Mouse (Mus musculus) hindbrain, postnatal 0 days (tissue): Measurements from ENCODE around the gene Dppa5a. TPM values are rescaled to one million over a fixed set of nuclear protein-coding genes. Genes with fewer than 3 reads are reported as not detected.
"Not testable (repeated sequence)": the region's sequence is repeated elsewhere in the genome, so short reads cannot be mapped to it uniquely, and the experiment has no call there.

Source experiments
- ATAC-seq: fragments of 200-750 bp; cut with Nextera tagmentation; 2 replicates; pipeline ENCODE4 v1.8.0; 2017; ENCODE audit warnings: mild to moderate bottlenecking, moderate TSS enrichment, moderate library complexity
- DNase-seq: peaks from one replicate; pipeline ENCODE4 v3.0.0-alpha.2; 2015; ENCODE audit warnings: low spot score
- H3K27ac ChIP-seq: fragments of 300-500 bp; sonication (generic); 2 replicates; pipeline ENCODE4 v1.5.1; 2014; ENCODE audit warnings: mild to moderate bottlenecking
- H3K27me3 ChIP-seq: fragments of 300-500 bp; sonication (generic); 2 replicates; pipeline ENCODE4 v1.6.1; 2014; ENCODE audit warnings: low read length, mixed read lengths; ENCODE audit not compliant: insufficient read depth
- H3K36me3 ChIP-seq: fragments of 300-500 bp; sonication (generic); 2 replicates; pipeline ENCODE4 v1.6.1; 2014; ENCODE audit warnings: low read length, mixed read lengths; ENCODE audit not compliant: insufficient read depth
- H3K4me1 ChIP-seq: fragments of 300-500 bp; sonication (generic); 2 replicates; pipeline ENCODE4 v1.6.1; 2014; ENCODE audit warnings: antibody characterized with exemption, low read length, mixed read lengths; ENCODE audit not compliant: insufficient read depth
- H3K4me2 ChIP-seq: fragments of 300-500 bp; sonication (generic); 2 replicates; pipeline ENCODE4 v1.6.1; 2014; ENCODE audit warnings: low read depth, mild to moderate bottlenecking, low read length, moderate library complexity, mixed read lengths
- H3K4me3 ChIP-seq: fragments of 300-500 bp; sonication (generic); 2 replicates; pipeline ENCODE4 v1.5.1; 2014; ENCODE audit warnings: low read length
- H3K9ac ChIP-seq: fragments of 300-500 bp; sonication (generic); replicated peaks from 2 replicates; pipeline ENCODE4 v1.6.1; 2014; ENCODE audit warnings: mild to moderate bottlenecking, low read length, moderate library complexity, mixed read lengths
- H3K9me3 ChIP-seq: fragments of 300-500 bp; sonication (generic); 2 replicates; pipeline ENCODE4 v1.6.1; 2016; ENCODE audit warnings: low read length, mixed read lengths
- CTCF ChIP-seq: IDR thresholded peaks from 2 replicates; pipeline ENCODE4 v1.5.1; 2016; ENCODE audit warnings: antibody characterized with exemption, control low read depth, low read depth
- WGBS: fragments of 180-500 bp; shearing (Covaris S2); extraction: QIAGEN DNeasy Blood & Tissue Kit; methylation state at CpG from one replicate; pipeline ENCODE4 v1.1.7; 2014; 5-methylcytosine and 5-hydroxymethylcytosine counted together
- polyA plus RNA-seq: library from polyadenylated mRNA; unstranded; fragments of >200 nt; fragmentation: Nextera tagmentation; extraction: Ambion mirVana; gene quantifications from 2 replicates; pipeline ENCODE4 v1.2.1, GENCODE M21; 2015
- total RNA-seq: library from RNA; depleted of rRNA; stranded (reverse); fragments of >200 nt; gene quantifications from 2 replicates; pipeline ENCODE4 v1.2.3, GENCODE M21; 2014

Dppa5a gene
- total and polyA plus RNA-seq, 2 experiments from 2014 or later, result 1.8 to 6.2 TPM

- WGBS, result 78% methylated on average over 11 of the region's 11 CpGs
- Histone ChIP-seq H3K4me1 (no peaks in the 10 kb centered on the region), H3K36me3 (no peaks in the 10 kb centered on the region), H3K9me3 (no peaks in the 10 kb centered on the region), H3K27me3 (no peaks in the 10 kb centered on the region), H3K4me2 (no peak overlapping the region), H3K9ac (no peak overlapping the region), H3K4me3 (no peak overlapping the region), H3K27ac (no peak overlapping the region)
- ATAC-seq (no peak), DNase-seq (no peak)
- no peak for TF ChIP-seq CTCF
Measured at GRCm38 (mm10) chr9:78354665-78355578, 13.1 kb downstream of the Dppa5a start.

DNA sequence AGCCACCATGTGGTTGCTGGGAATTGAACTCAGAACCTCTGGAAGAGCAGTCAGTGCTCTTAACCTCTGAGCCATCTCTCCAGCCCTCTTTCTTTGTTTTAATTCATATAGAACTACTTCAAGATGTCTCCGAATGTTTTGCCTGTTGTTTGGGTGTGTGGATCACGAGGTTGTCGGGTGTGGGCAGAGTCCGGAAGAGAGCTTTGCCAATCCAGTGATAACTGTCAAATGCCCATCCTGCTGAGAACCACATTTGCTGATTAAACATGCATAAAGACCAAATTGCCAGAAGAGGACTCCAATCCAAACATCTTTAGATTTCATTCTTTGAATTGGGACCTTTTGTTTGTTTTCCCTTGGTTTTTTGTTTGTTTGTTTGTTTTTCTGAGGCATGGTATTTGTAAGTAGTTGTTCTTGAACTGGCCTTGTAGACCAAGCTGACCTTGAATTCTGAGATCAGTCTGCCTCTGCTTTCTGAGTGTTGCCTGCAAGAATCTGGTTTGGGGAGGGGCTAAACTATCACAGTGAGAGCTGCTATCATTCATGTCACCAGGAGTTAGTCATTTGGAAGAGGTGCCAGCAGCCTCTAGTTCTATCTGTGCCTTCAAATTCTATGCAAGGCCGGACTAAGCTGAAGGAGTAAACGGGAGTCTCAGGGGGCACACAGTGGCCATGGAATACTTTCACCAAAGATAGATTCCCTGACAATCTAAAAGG, 16.3 kb downstream of the Dppa5a start:
- Histone ChIP-seq H3K9me3 (no peaks in the 10 kb centered on the region), H3K27ac (no peak overlapping the region), H3K9ac (no peak overlapping the region), H3K4me1 (no peaks in the 10 kb centered on the region), H3K4me2 (no peak overlapping the region), H3K4me3 (no peak overlapping the region), H3K36me3 (no peaks in the 10 kb centered on the region), H3K27me3 (no peaks in the 10 kb centered on the region)
- DNase-seq, result no peak
- ATAC-seq, result no peak
- TF ChIP-seq CTCF, result no peak
- WGBS, result 83% methylated on average over 6 of the region's 6 CpGs

DNA sequence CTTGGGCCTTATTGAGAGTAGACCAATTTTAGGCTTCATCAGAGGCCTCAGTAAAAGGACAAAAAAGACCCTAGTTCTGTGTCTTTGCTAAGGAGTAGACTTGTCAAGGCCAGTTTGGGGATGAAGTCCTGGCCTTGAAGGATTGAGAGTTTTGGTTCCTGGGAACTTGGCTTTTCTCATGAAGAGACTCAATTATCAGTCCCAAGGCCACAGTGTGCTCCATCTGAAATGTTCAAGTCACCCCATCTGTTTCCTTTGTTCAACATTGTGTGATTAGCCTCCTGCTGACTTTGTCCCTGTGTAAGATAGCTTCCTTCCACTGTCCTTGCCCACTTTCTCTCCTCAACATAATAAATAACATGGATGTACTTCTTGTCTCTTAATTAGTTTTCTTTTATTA, 18.0 kb downstream of the Dppa5a start:
- not testable (repeated sequence) for H3K4me3 ChIP-seq, DNase-seq, H3K9me3 ChIP-seq, ATAC-seq, H3K27ac ChIP-seq, H3K4me2 ChIP-seq, H3K4me1 ChIP-seq, H3K9ac ChIP-seq, H3K27me3 ChIP-seq, H3K36me3 ChIP-seq

DNA sequence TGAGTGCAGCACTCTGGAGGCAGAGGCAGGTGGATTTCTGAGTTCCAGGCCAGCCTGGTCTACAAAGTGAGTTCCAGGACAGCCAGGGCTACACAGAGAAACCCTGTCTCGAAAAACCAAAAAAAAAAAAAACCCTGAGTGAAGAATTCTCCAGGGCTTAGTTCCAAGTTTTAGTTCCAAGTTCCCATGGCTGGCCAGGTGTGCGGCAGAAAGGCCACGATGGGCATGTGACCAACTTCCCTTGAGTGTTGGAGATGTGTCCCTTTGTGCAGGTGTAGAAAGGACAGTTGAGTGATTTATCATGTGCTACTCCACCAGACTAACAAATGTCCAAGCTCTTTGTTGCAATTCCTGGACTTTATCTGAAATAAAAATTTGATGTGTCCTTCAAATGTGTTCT, 18.8 kb downstream of the Dppa5a start:
- H3K27ac ChIP-seq, H3K4me1 ChIP-seq, H3K27me3 ChIP-seq, H3K4me2 ChIP-seq, DNase-seq, H3K9me3 ChIP-seq, H3K9ac ChIP-seq, H3K36me3 ChIP-seq, ATAC-seq, H3K4me3 ChIP-seq: not testable (repeated sequence)
- 73% methylated on average over 3 of the region's 3 CpGs for WGBS

DNA sequence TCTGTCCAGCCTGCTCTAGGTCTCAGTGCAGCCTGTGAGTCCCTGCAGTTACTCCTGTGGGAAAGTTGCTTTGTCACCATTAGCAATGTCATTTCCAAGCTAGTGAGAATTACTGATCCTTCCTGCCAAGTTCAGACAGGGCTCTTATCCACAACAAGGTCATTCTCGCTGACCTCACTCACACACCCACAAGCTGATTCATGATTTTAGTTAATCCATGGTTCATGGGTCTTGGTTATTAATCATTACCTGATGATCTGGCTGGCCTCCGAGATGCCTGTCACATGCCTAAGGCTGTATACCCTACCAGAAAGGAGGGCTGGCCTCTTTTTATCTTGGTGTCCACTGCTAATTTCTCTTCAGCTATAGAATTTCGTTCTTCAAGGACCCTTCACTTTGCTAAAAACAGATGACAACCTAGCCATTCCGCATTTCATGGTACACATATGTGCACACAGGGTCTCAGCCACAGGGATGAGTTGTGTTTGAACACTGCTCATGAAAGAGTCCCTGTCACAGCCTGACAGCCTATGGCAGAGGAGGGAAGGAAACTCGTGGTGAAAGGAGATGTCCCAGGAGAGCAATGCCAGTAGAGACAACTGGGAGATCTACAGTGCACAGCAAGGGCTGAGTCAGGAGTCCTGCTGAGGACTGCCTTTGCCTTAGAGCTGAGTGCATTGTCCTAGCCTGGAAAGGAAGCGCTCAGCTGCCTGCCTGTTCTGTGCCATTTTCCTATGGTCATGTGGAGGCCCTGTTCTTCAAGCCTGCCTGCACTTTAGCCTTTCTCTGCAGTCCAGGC, 19.6 kb downstream of the Dppa5a start:
- ATAC-seq, H3K27me3 ChIP-seq, H3K4me2 ChIP-seq, H3K9me3 ChIP-seq, H3K27ac ChIP-seq, DNase-seq, H3K9ac ChIP-seq, H3K4me1 ChIP-seq, H3K36me3 ChIP-seq, H3K4me3 ChIP-seq: not testable (repeated sequence)
- 71% methylated on average over 6 of the region's 6 CpGs for WGBS

GRCm38 (mm10) chr9:78347004-78347403, 21.0 kb downstream of the Dppa5a start:
- Histone ChIP-seq H3K27me3 (no peaks in the 10 kb centered on the region), H3K4me3 (no peak overlapping the region), H3K9me3 (no peaks in the 10 kb centered on the region), H3K36me3 (no peaks in the 10 kb centered on the region), H3K4me2 (no peak overlapping the region), H3K27ac (no peak overlapping the region), H3K4me1 (no peaks in the 10 kb centered on the region), H3K9ac (no peak overlapping the region)
- ATAC-seq, result no peak
- 74% methylated on average over 3 of the region's 3 CpGs for WGBS
- no peak for DNase-seq
- no peak for TF ChIP-seq CTCF

DNA sequence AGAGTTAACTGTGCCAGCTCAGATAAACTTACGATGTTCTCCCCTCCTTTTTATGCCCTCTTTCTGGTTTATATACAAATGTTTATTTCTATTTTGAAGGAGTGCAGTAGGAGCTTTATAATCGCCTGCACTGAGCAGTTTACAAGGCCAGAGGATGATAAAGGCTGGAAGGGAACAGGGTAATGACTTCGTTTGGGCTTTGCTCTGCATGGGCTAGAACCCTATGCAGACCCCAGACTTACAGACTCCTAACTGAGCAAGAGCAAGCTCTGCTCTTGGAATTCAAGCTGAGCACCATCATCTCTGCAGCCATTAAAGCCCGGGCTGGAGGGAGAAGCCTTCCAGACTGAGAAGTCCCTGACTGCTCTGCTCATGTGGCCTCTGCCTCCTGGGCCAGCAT, 22.7 kb downstream of the Dppa5a start:
- not testable (repeated sequence) for H3K36me3 ChIP-seq, H3K4me1 ChIP-seq, H3K4me3 ChIP-seq, H3K4me2 ChIP-seq, DNase-seq, H3K9me3 ChIP-seq, H3K27me3 ChIP-seq, ATAC-seq, H3K27ac ChIP-seq, H3K9ac ChIP-seq
- 70% methylated on average over 3 of the region's 4 CpGs for WGBS

DNA sequence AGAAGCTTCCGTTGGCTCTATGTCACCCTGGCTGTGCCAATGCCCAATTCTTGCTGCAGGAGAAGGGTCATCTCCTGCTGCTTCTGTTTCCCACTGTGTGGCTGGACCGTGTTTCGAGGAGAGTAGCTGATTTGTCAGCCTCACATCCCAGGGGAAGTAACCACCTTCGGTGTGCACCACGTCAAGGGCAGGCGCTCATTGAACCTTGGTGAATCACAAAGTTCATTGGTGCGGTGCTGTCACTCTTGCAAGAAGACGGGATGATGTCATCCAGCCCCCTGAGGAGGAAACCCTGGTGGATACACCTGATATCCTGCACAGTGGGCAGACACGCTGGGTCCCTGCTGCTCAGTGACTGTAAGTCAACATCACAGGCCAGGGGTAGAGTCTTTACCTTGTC, 24.9 kb downstream of the Dppa5a start:
- not testable (repeated sequence) for H3K4me2 ChIP-seq, H3K27me3 ChIP-seq, H3K4me3 ChIP-seq, H3K27ac ChIP-seq, ATAC-seq, H3K9ac ChIP-seq, DNase-seq, H3K9me3 ChIP-seq, H3K4me1 ChIP-seq, H3K36me3 ChIP-seq
- 89% methylated on average over 9 of the region's 9 CpGs for WGBS

DNA sequence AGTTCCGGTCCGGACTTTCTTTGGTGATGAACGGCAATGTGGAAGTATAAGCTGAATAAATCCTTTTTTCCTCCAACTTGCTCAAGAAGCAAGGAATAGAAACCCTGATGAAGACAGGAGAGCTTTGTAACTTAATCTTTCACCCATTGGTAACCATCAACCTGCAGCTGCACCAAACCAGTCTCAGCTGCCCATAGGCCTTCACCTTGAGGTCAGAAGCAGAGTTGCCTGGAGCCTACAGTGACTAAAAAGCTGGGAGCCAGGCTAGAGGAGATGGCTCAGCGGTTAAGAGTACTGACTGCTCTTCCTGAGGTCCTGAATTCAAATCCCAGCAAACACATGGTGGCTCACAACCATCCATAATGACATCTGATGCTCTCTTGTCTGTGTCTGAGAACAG, 25.5 kb downstream of the Dppa5a start:
- WGBS, result 93% methylated on average over 4 of the region's 4 CpGs
- ATAC-seq, result not testable (repeated sequence)

More for the DNA sequence above, 25.5 kb downstream of the Dppa5a start:
- H3K4me2 ChIP-seq, DNase-seq, H3K4me1 ChIP-seq, H3K27me3 ChIP-seq, H3K9ac ChIP-seq, H3K9me3 ChIP-seq, H3K36me3 ChIP-seq, H3K27ac ChIP-seq, H3K4me3 ChIP-seq: not testable (repeated sequence)
